Mouse (Mus musculus): ENCODE measurements around the gene Nkx1-2.

GRCm38 (mm10) chr7:132600026-132600425 lies 589 bp upstream of the Nkx1-2 start:
- TF ChIP-seq MAX (IDR thresholded peaks at IDR 0.05; ENCODE audit: low read length) (no peak), POLR2A (IDR thresholded peaks at IDR 0.05; ENCODE audit: low read depth, low read length) (no peak), E2F4 (IDR thresholded peaks at IDR 0.05; ENCODE audit: insufficient replicate concordance, low read depth, low read length) (no peak), NRF1 (IDR thresholded peaks at IDR 0.05; ENCODE audit: low read depth, low read length) (no peak), CTCF (conservative IDR thresholded peaks at IDR 0.05 in 1 of 2, IDR thresholded peaks at IDR 0.05 in 1 of 2; ENCODE audit: low read depth in 2 of 2, low read length in 2 of 2) (no peak), CHD2 (IDR thresholded peaks at IDR 0.05; ENCODE audit: low read length) (no peak), EP300 (IDR thresholded peaks at IDR 0.05; ENCODE audit: low read length) (no peak), MEF2A (IDR thresholded peaks at IDR 0.05; ENCODE audit: borderline replicate concordance, low read depth, low read length) (no peak), SIN3A (IDR thresholded peaks at IDR 0.05; ENCODE audit: low read length) (no peak), JUND (conservative IDR thresholded peaks at IDR 0.05; ENCODE audit: low read depth, low read length) (no peak), NELFE (IDR thresholded peaks at IDR 0.05; ENCODE audit: low read depth, low read length) (no peak), ZKSCAN1 (IDR thresholded peaks at IDR 0.05; ENCODE audit: borderline replicate concordance, low read depth, low read length) (no peak), ZNF384 (IDR thresholded peaks at IDR 0.05; ENCODE audit: low read depth, low read length) (no peak), UBTF (IDR thresholded peaks at IDR 0.05; ENCODE audit: low read depth, low read length) (no peak)
